Mouse (Mus musculus): ENCODE results near the gene Slc7a3.
"Not testable (repeated sequence)": the region's sequence is repeated elsewhere in the genome, so short reads cannot be mapped to it uniquely, and the experiment has no call there.

Slc7a3 gene

DNA sequence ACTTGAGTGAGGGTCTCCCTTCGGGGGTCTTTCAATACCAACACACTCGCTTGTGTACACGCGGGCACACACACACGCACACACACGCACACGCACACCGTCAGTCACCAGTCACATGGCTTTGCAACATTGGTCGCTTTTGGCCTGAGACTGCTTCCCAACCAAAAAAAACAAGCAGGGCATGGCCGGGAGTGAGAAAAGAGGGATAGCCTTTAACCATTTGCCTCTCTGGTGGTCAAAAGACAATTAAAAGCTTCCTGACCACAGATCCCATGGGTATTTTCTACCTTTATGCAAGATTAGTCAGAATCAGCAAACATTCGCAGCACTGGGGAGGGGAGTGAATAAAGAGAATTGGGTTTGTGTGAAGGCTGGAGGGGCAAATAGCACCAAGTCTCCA, at the start of gene Slc7a3:
TSS of gene Slc7a3 (minus strand) at position 101 of the 400 bp plus-strand sequence.
- DNase-seq (ENCODE audit: low read depth, low spot score): no peak

DNA sequence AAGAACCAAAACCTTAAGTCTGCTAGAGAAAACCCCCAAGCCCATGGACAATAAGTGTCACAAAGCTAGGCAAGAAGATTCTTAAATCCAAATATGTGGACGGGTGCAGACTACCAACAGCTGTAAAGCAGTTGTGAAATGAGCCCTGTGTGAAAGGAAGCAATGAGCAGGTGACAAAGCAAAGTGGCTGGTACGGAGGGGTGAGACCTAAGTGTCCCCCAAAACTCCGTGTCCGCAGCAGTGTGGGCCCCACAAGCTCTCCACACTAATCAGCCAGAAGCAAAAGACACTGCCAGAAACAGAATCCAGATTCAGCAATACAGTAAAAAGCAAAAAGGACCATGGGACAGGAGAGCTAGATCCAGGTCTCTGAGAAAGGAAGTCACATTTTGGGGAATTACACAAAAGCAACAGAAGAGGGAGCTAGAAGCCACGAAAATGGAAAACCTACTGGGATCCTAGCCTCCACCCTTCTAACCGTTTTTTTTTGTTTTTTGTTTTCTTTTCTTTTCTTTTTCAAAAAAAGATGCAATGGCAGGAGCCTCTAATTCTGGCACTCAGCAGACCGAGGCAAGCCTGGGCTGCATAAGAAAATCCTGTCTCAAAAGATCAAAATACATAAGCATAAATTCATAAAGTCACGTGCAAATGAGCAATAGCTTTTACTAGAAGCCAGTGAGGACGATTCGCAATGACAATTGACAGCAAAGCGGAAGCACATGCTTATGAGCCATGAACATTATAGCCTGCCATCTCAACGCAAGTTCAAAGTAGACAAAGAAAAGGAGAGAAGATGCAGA, 46.4 kb upstream of the Slc7a3 start:
- peak; percentile 29 for DNase-seq (ENCODE audit: low read depth, low spot score)

DNA sequence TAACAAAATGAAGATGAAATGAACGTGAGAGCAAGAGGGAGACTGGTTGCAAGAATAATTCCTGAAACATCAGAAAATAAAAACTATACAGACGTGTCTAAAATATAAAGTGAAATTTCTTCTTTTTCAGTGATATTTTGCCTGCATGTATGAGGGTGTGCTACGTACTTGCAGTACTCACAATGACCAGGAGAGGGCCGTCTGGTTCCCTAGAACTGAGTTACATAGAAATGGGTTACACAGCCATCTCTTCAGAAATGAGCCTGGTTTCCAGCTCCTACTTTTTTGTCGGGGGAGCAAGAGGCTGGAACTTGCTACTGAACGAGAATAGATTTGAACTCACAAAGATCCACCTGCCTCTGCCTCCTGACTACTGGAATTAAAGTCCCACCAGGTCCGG, 45.2 kb upstream of the Slc7a3 start:
- DNase-seq (ENCODE audit: low read depth, low spot score): peak; percentile 38

DNA sequence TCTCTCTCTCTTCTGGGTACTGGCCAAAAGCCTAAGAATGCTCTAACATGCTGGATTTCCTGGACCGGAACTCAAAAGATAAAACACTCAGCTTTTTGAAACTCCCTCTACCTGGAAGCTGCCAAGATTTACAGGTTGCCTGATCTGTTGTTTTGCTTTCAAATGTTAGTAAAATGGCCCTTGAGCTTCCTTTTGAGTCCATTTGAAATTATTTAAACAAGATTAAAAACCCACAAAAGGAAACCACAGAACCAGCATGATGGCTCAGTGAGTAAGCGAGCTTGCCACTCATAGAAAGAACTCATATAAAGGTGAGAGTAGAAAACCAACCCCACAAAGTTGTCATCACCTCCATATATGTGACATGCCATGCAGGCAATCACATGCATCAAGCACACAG, 42.7 kb upstream of the Slc7a3 start:
- no peak for DNase-seq (ENCODE audit: low read depth, low spot score)

DNA sequence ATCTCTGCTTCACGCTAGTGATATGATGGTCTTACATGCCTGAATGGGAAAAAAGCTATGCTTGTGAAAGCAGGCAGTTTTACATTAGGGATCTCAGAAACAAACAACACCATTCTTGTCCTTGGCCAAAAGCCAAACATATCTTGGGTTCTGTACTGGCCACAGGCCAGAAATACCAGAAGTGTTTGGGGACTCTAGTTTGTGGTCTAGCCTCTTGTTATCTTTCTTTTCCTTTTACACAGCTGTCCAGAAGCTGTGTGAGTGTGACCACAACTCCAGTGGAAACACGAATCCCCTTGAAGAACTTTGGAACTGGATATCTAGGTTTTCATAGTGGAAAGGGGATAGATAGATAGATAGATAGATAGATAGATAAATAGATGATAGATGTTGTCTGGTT, 41.2 kb upstream of the Slc7a3 start:
- DNase-seq (ENCODE audit: low read depth, low spot score): no peak

DNA sequence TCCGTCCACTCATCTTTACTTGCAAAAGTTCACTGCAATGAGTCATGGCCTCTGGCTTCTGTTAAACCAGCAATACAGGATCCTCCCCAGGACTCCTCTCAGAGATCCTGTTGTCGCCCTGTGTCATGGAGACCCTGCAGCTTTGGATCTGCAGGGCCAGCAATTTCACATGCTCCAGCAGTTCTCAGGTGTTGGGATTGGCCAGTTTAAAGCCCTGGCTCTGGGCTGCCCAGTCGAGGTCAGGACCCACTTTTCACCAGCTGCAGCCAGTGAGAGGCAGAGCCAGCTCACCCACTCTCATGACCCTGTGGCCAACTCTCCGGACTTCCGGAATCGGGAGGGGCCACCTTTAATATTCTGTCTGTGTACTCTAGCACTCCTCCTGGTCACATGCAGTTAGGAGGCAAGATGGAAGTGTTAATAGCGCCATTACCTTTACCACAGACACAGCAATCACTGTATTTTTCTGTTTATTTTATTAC, 40.7 kb upstream of the Slc7a3 start:
- DNase-seq (ENCODE audit: low read depth, low spot score): no peak

DNA sequence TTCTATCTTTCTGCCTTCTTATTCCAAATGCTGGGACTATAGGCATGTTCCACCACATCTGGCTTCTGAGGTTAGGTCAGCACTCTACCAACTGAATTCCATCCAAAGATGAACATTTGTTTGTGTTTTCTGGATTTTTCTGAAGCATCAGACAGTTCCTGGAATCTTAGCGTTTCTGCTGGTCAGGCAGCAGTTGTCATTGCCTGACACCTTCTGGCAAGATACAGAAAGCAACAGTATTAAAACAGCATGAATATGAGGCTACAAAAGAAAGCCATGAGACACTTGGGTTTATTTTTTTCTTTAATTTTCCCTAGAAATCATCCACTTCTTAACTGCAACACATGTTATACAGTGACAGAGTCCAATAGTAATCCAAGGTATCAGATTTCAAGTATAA, 34.7 kb upstream of the Slc7a3 start:
- no peak for DNase-seq (ENCODE audit: low read depth, low spot score)

DNA sequence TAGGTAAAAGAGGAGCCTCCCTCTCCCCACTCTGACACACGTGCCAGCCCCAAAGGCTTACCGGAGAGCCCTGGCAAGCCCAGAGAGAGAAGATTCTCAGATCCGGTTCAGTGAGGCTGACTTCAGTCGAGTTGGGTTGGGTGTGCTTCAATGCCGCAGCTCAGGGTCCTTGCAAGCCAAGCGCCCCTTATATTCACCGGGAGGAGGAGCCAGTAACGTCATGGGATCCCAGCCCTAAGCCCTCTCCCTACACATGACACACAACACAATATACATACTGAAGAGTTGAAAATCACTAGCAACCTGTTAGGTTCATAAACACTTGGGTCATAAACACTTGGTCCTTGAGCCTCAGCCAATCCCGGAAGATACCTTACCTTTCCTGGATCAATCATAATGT, 609 bp downstream of the Slc7a3 start:
- not testable (repeated sequence) for DNase-seq (ENCODE audit: low read depth, low spot score)

DNA sequence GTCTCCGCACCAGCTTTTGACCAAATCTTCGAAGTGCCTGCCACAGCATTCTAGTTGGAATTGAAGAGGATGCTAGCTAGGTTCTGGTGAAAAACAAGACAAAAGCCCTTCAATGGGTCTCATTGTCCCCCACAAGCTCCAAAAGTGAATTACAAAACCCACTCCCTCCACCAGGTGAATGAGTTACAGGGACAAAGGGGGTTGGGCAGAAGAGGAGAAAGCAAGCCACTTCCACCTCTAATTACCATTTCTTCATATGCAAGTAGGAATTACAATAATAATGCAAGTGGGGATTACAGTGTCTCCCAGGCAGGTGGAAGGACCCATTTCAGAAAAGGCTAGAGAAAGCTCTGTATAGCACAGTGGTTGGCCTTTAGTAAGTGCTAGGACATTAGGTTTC, 1.6 kb downstream of the Slc7a3 start:
- no peak for DNase-seq (ENCODE audit: low read depth, low spot score)

DNA sequence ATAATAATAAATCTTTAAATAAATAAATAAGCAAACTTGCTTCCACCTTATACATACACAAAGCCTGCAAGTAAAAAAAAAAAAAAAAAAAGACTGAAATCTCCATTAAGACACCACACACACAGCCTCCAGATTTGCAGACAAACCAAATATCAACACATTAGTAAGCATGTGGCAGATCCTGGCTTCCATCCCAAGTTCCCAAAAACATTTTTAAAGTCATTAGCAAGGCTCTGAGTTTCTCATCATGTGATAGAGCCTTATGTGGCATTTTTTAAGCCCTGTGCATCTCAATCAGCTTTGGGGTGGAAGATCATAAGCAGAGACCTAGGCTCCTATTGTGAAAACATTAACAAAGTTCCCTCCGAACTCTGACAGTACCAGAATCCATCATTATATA, 20.6 kb downstream of the Slc7a3 start:
- DNase-seq (ENCODE audit: low read depth, low spot score): no peak

DNA sequence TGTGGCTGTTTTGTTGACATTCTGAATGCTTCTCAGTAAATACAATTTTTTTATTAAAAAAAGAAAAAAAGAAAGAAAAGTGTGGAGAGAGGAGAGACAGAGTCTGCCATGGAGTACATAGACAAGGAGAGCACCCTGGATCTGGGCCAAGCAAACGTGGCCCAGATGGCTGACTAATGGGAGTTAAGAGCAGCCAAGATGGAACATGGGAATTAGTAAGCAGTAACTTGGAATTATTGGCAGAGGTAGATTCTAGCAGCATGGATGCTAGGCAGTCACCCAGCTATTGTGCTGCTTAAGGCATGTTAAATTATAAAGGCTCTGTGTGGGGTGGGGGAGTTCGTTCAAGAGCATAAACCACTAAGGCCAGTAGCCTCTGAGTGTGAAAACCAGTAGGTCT, 22.3 kb downstream of the Slc7a3 start:
- no peak for DNase-seq (ENCODE audit: low read depth, low spot score)

DNA sequence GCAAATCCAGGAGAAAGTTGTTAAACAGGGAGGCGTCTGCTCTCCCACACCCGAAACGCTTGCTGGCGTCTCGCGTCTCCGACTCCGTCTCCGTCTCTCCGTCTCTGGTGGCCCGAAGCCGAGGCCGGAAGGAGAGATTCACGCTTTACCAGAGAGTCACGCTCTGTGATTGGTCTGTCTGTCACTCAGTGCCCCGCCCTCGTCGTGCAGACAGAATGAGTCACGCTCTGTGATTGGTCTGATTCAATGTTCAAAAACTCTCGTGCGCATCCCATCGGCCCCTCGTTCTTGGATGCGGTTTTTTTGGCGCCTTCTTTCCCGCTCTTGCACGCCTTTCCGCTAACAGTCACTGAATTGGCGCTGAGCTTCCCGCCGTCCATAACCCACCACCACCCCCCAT, 26.3 kb downstream of the Slc7a3 start, which contains the start of gene Tex11:
TSS of gene Tex11 (minus strand) at position 127 of the 400 bp plus-strand sequence.
- no peak for DNase-seq (ENCODE audit: low read depth, low spot score)

All from retina, adult 2 months (tissue).